Mouse (Mus musculus) telencephalon, adult 2 months (tissue): ENCODE data around the gene Rhbg.
"Not testable (repeated sequence)": the region's sequence is repeated elsewhere in the genome, so short reads cannot be mapped to it uniquely, and the experiment has no call there.

ENCODE experiments used
- DNase-seq: peaks from one replicate; pipeline ENCODE4 v3.0.0-alpha.2; 2011; ENCODE audit warnings: low read depth, low spot score

Gene Rhbg

GRCm38 (mm10) chr3:88254268-88254926 is at the start of gene Rhbg:
Gene Rhbg, minus strand, starts transcription at chr3:88254709.
- DNase-seq: no peak

DNA sequence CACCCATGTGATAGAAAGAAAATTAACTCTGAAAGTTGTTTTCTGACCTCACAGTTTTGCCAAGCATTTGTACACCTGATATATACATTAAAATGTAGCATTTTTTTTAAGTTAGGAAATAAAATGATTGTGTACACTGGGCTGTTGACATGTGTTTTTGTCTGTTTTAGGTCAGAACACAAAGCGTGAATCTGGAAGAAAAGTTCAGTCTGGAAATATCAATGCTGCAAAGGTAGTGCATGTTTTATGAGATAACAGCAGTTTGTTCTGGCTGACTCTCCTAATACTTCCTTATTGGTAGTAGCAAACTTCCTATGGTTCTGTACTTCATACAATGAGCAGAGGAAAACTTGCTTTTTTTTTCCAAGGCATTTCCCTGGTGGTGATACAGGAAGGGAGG is 44.7 kb upstream of the Rhbg start:
- DNase-seq: no peak

GRCm38 (mm10) chr3:88297321-88297851 is 42.9 kb upstream of the Rhbg start:
- peak; percentile 83 for DNase-seq

GRCm38 (mm10) chr3:88296561-88297318 is 42.2 kb upstream of the Rhbg start, which contains the start of the genes Tsacc and Cct3:
Gene Tsacc, minus strand, starts transcription at chr3:88296999.
Gene Cct3, plus strand, starts transcription at chr3:88297116.
- DNase-seq: peak; percentile 100

DNA sequence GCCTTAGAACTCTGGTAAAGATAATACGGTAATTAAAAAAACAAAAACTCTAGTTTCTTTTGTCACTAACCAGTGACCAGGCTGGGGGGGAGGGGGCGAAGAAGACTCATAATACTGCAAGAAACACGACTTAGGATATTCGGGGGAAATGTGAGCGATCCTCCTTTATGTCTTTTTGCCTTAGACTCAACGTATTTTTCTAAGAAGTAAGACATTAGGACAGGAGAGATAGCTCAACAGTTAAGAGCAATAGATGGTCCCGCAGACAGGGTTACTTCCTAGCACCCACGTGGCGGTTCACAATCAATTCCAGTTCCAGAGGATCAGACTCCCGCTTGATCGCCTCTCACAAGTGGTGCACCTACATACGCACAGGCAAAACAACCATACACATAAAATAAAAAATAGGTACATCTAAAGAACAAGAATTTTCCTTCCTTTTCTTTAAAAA is 41.6 kb upstream of the Rhbg start:
- no peak for DNase-seq

- DNase-seq: not testable (repeated sequence)
These were observed 40.8 kb upstream of the Rhbg start for GRCm38 (mm10) chr3:88295272-88295671.

- no peak for DNase-seq
These were observed 37.5 kb upstream of the Rhbg start for GRCm38 (mm10) chr3:88291970-88292369.

DNA sequence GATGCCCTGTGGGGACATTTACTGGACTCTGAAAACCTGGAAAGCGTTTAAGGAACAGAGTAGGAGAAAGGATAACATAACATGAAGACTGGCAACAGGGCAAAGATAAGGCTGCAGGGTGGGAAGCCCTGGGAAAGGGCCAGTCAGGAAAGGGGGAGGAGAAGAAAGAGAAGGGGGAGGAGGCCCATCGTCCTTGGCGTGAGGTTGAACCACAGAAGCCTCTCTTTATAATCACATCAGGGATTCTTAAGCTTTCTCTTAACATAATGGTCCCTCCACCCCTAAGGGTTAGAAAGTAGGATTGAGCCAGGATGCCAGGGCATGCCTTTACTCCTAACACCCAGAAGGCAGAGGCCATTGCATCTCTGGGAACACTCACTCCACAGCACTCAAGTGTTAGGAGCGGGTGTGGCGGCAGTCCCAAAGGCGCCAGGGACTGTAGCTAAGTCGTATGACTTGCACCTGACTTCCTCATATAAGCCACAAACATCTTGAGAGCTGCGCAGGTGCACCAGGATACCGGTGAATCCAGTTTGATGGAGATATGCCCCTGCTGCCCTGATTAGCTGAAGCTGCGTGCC is 33.7 kb upstream of the Rhbg start:
- DNase-seq: not testable (repeated sequence)

- DNase-seq: no peak
These were observed 32.6 kb upstream of the Rhbg start, which contains the start of gene Gm38392 for GRCm38 (mm10) chr3:88287110-88287509. Gene Gm38392, minus strand, starts transcription at chr3:88287210.

DNA sequence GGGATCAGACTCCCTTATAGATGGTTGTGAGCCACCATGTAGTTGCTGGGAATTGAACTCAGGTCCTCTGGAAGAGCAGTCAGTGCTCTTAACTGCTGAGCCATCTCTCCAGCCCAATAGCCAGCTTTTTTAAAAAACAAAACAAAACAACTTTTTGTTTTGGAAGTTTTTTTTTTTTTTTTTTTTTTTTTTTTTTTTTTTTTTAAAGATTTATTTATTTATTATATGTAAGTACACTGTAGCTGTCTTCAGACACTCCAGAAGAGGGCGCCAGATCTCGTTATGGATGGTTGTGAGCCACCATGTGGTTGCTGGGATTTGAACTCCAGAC is 31.0 kb upstream of the Rhbg start:
- DNase-seq: not testable (repeated sequence)

DNA sequence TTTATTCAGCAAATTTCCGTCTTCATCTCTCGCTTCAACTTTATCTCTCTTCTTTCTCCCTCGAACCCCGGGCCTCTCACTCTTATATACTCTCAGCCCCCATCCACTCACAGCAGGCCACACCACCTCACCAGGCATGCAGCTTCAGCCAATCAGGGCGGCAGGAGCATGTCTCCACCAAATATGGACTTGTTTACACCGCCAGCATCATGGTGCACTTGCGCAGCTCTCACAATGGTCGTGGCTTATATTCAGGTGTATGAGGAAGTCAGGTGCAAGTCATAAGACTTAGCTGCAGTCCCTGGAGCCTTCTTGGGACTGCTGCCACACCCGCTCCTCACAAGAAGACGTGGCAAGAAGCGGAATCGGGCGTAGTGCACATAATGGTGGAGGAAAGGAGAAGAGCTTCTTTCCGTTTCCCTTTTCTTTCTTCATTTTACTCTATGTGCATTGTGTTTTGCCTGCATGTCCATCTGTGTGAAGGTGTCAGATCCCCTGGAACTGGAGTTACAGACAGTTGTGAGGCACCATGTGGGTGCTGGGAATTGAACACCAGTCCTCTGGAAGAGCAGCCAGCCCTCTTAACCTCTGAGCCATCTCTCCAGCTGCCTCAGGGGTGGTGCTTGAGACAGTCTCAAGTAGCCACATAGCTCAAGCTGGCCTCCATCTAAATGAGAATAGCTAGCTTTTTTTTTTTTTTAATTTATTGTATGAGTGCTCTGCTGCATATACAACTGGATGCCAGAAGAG is 30.5 kb upstream of the Rhbg start:
- DNase-seq: not testable (repeated sequence)

- DNase-seq: not testable (repeated sequence)
These were observed 26.8 kb upstream of the Rhbg start for GRCm38 (mm10) chr3:88281141-88281916.

GRCm38 (mm10) chr3:88280035-88280434 is 25.5 kb upstream of the Rhbg start:
- no peak for DNase-seq

- DNase-seq: no peak
These were observed 22.1 kb upstream of the Rhbg start for GRCm38 (mm10) chr3:88276529-88277143.

GRCm38 (mm10) chr3:88276121-88276520 is 21.6 kb upstream of the Rhbg start:
- DNase-seq: no peak

DNA sequence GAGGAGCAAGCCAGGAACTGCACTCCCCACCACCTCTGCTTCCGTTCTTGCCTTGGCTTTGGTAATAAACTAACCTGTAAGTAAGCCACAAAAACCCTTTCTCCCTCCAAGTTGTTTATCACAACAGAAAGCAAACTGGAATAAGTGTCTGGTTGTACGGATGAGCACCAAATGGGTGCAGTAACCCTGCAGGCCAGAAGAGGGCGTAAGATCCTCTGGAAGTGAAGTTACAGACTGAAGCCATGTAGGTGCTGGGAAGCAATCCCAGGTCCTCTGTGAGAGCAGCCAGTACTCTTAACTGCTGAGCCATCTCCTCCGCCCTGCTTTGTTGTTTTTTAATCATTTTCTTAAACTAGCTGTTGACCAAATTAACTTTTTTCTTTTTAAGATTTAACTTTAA is 19.5 kb upstream of the Rhbg start:
- DNase-seq: no peak

DNA sequence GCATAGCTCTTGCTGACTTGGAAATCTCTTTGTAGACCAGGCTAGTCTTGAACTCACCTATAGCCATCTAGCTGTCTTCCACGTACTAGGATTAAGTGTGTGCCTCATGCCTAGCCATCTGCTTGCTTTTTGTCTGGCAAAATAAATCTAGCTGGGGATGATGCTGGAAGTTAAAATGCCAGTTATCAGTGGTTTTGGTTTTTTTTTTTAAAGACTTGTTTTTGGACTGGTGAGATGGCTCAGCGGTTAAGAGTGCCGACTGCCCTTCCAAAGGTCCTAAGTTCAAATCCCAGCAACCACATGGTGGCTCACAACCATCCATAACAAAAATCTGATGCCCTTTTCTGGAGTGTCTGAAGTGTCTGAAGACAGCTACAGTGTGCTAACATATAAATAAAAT is 17.4 kb upstream of the Rhbg start:
- no peak for DNase-seq

- not testable (repeated sequence) for DNase-seq
These were observed 16.8 kb upstream of the Rhbg start for GRCm38 (mm10) chr3:88271298-88271697.

GRCm38 (mm10) chr3:88268991-88269390 is 14.5 kb upstream of the Rhbg start:
- DNase-seq: no peak

DNA sequence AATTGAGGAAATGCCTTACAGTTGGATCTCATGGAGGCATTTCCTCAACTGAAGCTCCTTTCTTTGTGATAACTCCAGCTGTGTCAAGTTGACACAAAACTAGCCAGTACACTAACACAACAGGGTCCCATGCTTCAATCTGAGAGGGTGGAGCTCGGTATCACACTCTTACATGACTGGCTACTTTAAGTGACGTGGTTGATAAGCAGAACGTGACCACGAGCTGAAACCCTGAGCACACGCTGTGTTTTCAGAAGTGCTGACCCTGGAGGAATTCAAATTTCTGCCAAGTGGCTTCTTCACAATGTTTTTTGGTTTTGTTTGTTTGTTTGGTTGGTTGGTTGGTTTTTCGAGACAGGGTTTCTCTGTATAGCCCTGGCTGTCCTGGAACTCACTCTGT is 13.5 kb upstream of the Rhbg start:
- DNase-seq: not testable (repeated sequence)
